Mouse (Mus musculus) MEL (cell line): ENCODE results near the gene Ube2z. TPM values are rescaled to one million over a fixed set of nuclear protein-coding genes. Genes with fewer than 3 reads are reported as not detected.
A peak's percentile ranks its signal among the peaks of the same experiment; 100 is the strongest.

Experiments
- DNase-seq: peaks from one replicate; pipeline ENCODE4 v3.0.0; 2011; ENCODE audit warnings: low read depth, low spot score
- H3K27ac ChIP-seq: 2 replicates; pipeline ENCODE4 v1.5.1; 2012; ENCODE audit warnings: low read depth, mild to moderate bottlenecking, control low read depth, low read length, moderate library complexity; ENCODE audit not compliant: control insufficient read depth
- H3K27me3 ChIP-seq, 2 experiments: fragments of 150-350 bp in 1 of 2; sonication (generic) in 1 of 2; 2 replicates each; pipeline ENCODE4 v1.6.1; 2012; ENCODE audit warnings: low read length in 2 of 2, mild to moderate bottlenecking in 2 of 2, improper control_type of control experiment in 1 of 2, moderate library complexity in 1 of 2; ENCODE audit not compliant: insufficient read depth in 2 of 2, control insufficient read depth in 1 of 2
- H3K36me3 ChIP-seq, 2 experiments: 2 replicates each; pipeline ENCODE4 v1.6.1; 2012 to 2014; ENCODE audit warnings: low read length in 2 of 2, improper control_type of control experiment in 1 of 2, inconsistent platforms in 1 of 2, mild to moderate bottlenecking in 1 of 2; ENCODE audit not compliant: insufficient read depth in 2 of 2, control insufficient read depth in 1 of 2
- H3K4me1 ChIP-seq, 2 experiments: fragments of 150-350 bp in 1 of 2; sonication (generic) in 1 of 2; 2 replicates each; pipeline ENCODE4 v1.6.1; 2012; ENCODE audit warnings: low read length in 2 of 2, improper control_type of control experiment in 1 of 2, mild to moderate bottlenecking in 1 of 2; ENCODE audit not compliant: insufficient read depth in 2 of 2, control insufficient read depth in 1 of 2
- H3K4me3 ChIP-seq, 2 experiments: fragments of 150-350 bp in 1 of 2; sonication (generic) in 1 of 2; 2 replicates each; pipeline ENCODE4 v1.5.1; 2012; ENCODE audit warnings: low read depth in 2 of 2, low read length in 2 of 2, mild to moderate bottlenecking in 2 of 2, moderate library complexity in 2 of 2, control low read depth in 1 of 2, improper control_type of control experiment in 1 of 2; ENCODE audit not compliant: control insufficient read depth in 1 of 2, insufficient read depth in 1 of 2
- H3K79me2 ChIP-seq: 2 replicates; pipeline ENCODE4 v1.6.1; 2012; ENCODE audit warnings: mild to moderate bottlenecking, low read length, moderate library complexity; ENCODE audit not compliant: control insufficient read depth, poor library complexity, insufficient read depth
- H3K9ac ChIP-seq: 2 replicates; pipeline ENCODE4 v1.6.1; 2012; ENCODE audit warnings: low read depth, mild to moderate bottlenecking, control low read depth, low read length, moderate library complexity; ENCODE audit not compliant: control insufficient read depth, poor library complexity, severe bottlenecking
- H3K9me3 ChIP-seq: fragments of 150-350 bp; sonication (generic); replicated peaks from 2 replicates; pipeline ENCODE4 v1.6.1; 2012; ENCODE audit warnings: mild to moderate bottlenecking, low read length, improper control_type of control experiment, moderate library complexity; ENCODE audit not compliant: insufficient read depth
- CHD2 ChIP-seq: IDR thresholded peaks from 2 replicates; pipeline ENCODE4 v1.6.1; 2011; ENCODE audit warnings: low read length, improper control_type of control experiment
- E2F4 ChIP-seq: IDR thresholded peaks from 2 replicates; pipeline ENCODE4 v1.6.1; 2011; ENCODE audit warnings: low read depth, low read length, improper control_type of control experiment, borderline replicate concordance
- EP300 ChIP-seq, 2 experiments: IDR thresholded peaks; 2 replicates each; pipeline ENCODE4 v1.6.1; 2011; ENCODE audit warnings: improper control_type of control experiment in 2 of 2, low read length in 2 of 2, low read depth in 1 of 2, mild to moderate bottlenecking in 1 of 2
- ETS1 ChIP-seq: IDR thresholded peaks from 2 replicates; pipeline ENCODE4 v1.6.1; 2012; ENCODE audit warnings: low read depth, mild to moderate bottlenecking, inconsistent platforms, low read length, improper control_type of control experiment, moderate library complexity
- GABPA ChIP-seq: IDR thresholded peaks from 2 replicates; pipeline ENCODE4 v1.6.1; 2012; ENCODE audit warnings: low read depth, mild to moderate bottlenecking, inconsistent platforms, low read length, improper control_type of control experiment, moderate library complexity
- GATA1 ChIP-seq: IDR thresholded peaks from 2 replicates; pipeline ENCODE4 v1.6.1; 2011; ENCODE audit warnings: low read depth, low read length, improper control_type of control experiment
- JUND ChIP-seq: IDR thresholded peaks from 2 replicates; pipeline ENCODE4 v1.6.1; 2011; ENCODE audit warnings: low read depth, mild to moderate bottlenecking, improper control_type of control experiment, low read length
- KAT2A ChIP-seq: conservative IDR thresholded peaks from 2 replicates; pipeline ENCODE4 v1.6.1; 2012; ENCODE audit warnings: low read depth, low read length, improper control_type of control experiment, inconsistent platforms
- MAX ChIP-seq: IDR thresholded peaks from 2 replicates; pipeline ENCODE4 v1.6.1; 2011; ENCODE audit warnings: low read length, improper control_type of control experiment
- MEF2A ChIP-seq: IDR thresholded peaks from 2 replicates; pipeline ENCODE4 v1.6.1; 2014; ENCODE audit warnings: low read depth, mild to moderate bottlenecking, inconsistent platforms, low read length, improper control_type of control experiment; ENCODE audit not compliant: poor library complexity, insufficient replicate concordance, severe bottlenecking; ENCODE audit errors: extremely low read depth
- MYB ChIP-seq: IDR thresholded peaks from 2 replicates; pipeline ENCODE4 v1.6.1; 2011; ENCODE audit warnings: mild to moderate bottlenecking, low read depth, low read length, improper control_type of control experiment
- MYC ChIP-seq: IDR thresholded peaks from 2 replicates; pipeline ENCODE4 v1.6.1; 2011; ENCODE audit warnings: low read depth, mild to moderate bottlenecking, low read length, improper control_type of control experiment, moderate library complexity
- NRF1 ChIP-seq: IDR thresholded peaks from 2 replicates; pipeline ENCODE4 v1.6.1; 2014; ENCODE audit warnings: low read depth, mild to moderate bottlenecking, inconsistent platforms, low read length, improper control_type of control experiment, moderate library complexity; ENCODE audit not compliant: poor library complexity, insufficient read depth, severe bottlenecking
- POLR2A ChIP-seq, 2 experiments: IDR thresholded peaks; 2 replicates each; pipeline ENCODE4 v1.6.1; 2011 to 2012; ENCODE audit warnings: low read length in 2 of 2, mild to moderate bottlenecking in 2 of 2, control low read depth in 1 of 2, improper control_type of control experiment in 1 of 2, low read depth in 1 of 2, moderate library complexity in 1 of 2; ENCODE audit not compliant: control insufficient read depth in 1 of 2, insufficient read depth in 1 of 2, poor library complexity in 1 of 2
- RAD21 ChIP-seq: IDR thresholded peaks from 2 replicates; pipeline ENCODE4 v1.6.1; 2011; ENCODE audit warnings: mild to moderate bottlenecking, low read depth, low read length, improper control_type of control experiment
- RCOR1 ChIP-seq: IDR thresholded peaks from 2 replicates; pipeline ENCODE4 v1.6.1; 2012; ENCODE audit warnings: low read depth, mild to moderate bottlenecking, inconsistent platforms, low read length, improper control_type of control experiment
- SIN3A ChIP-seq: IDR thresholded peaks from 2 replicates; pipeline ENCODE4 v1.6.1; 2012; ENCODE audit warnings: low read length, improper control_type of control experiment, inconsistent platforms
- TAL1 ChIP-seq: IDR thresholded peaks from 2 replicates; pipeline ENCODE4 v1.6.1; 2012; ENCODE audit warnings: mild to moderate bottlenecking, inconsistent platforms, low read length, moderate library complexity, mixed read lengths
- TBP ChIP-seq: IDR thresholded peaks from 2 replicates; pipeline ENCODE4 v1.8.0; 2011; ENCODE audit warnings: low read depth, low read length, improper control_type of control experiment
- TCF12 ChIP-seq: IDR thresholded peaks from 2 replicates; pipeline ENCODE4 v1.6.1; 2014; ENCODE audit warnings: low read depth, mild to moderate bottlenecking, inconsistent platforms, low read length, improper control_type of control experiment, moderate library complexity
- UBTF ChIP-seq: IDR thresholded peaks from 2 replicates; pipeline ENCODE4 v1.6.1; 2012; ENCODE audit warnings: low read depth, mild to moderate bottlenecking, inconsistent platforms, low read length, improper control_type of control experiment, moderate library complexity, borderline replicate concordance; ENCODE audit not compliant: insufficient read depth
- USF1 ChIP-seq: IDR thresholded peaks from 2 replicates; pipeline ENCODE4 v1.6.1; 2014; ENCODE audit warnings: low read depth, mild to moderate bottlenecking, inconsistent platforms, low read length, improper control_type of control experiment, moderate library complexity
- ZC3H11A ChIP-seq: IDR thresholded peaks from 2 replicates; pipeline ENCODE4 v1.6.1; 2012; ENCODE audit warnings: low read depth, mild to moderate bottlenecking, inconsistent platforms, low read length, improper control_type of control experiment
- ZKSCAN1 ChIP-seq: IDR thresholded peaks from 2 replicates; pipeline ENCODE4 v1.6.1; 2012; ENCODE audit warnings: low read depth, mild to moderate bottlenecking, inconsistent platforms, low read length, improper control_type of control experiment, moderate library complexity
- ZMIZ1 ChIP-seq: IDR thresholded peaks from 2 replicates; pipeline ENCODE4 v1.6.1; 2012; ENCODE audit warnings: low read depth, mild to moderate bottlenecking, inconsistent platforms, low read length, improper control_type of control experiment, moderate library complexity
- polyA plus RNA-seq, 2 experiments: library from polyadenylated mRNA; stranded (reverse) in 1 of 2; unstranded in 1 of 2; fragments of >175 nt in 1 of 2; fragments of >200 nt in 1 of 2; gene quantifications; 2 replicates each; pipeline versions ENCODE4 v1.2.1 to v1.2.4; 2012; ENCODE audit warnings: low replicate concordance in 2 of 2, low read depth in 1 of 2; ENCODE audit not compliant: insufficient read length in 2 of 2, insufficient read depth in 1 of 2, missing spikeins in 1 of 2
- total RNA-seq: library from RNA; depleted of rRNA; stranded (reverse); fragments of 300-350 nt; gene quantifications from 2 replicates; pipeline ENCODE4 v1.2.3, GENCODE M21; 2012

Gene Ube2z
- total and polyA plus RNA-seq, 3 experiments, result 56.8 to 58.5 TPM; not detected in 1

DNA sequence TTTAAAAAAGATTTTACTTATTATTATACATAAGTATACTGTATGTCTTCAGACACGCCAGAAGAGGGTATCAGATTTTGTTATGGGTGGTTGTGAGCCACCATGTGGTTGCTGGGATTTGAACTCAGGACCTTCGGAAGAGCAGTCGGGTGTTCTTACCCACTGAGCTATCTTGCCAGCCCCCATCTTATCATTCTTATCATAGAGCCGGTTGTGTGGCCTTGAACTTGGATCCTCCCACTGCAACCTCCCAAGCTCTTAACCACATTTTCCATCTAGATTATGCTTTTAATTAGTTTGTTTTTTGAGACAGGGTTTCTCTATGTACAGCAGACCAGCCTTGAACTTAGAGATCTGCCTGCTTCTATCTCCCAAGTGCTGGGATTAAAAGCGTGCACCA lies 27.7 kb downstream of the Ube2z start:
- DNase-seq, result no peak
- H3K9me3 ChIP-seq, result no peaks in the 10 kb centered on the region
- peaks cover 6 to 26% of the 10 kb centered on the region in 2 experiments for H3K36me3 ChIP-seq
- peaks cover 16% of the 10 kb centered on the region for H3K79me2 ChIP-seq
- no peak overlapping the region for H3K27ac ChIP-seq
- H3K4me1 ChIP-seq, result peaks cover 9 to 29% of the 10 kb centered on the region in 2 experiments
- no peaks in the 10 kb centered on the region for H3K27me3 ChIP-seq
- H3K9ac ChIP-seq, result no peak overlapping the region
- no peak overlapping the region for H3K4me3 ChIP-seq
- TF ChIP-seq TBP (peak; percentile 91), GABPA (no peak), ZKSCAN1 (no peak), GATA1 (0 out of 2 replicates have a peak, but pooled peaks have one; percentile 23), ZC3H11A (no peak), TAL1 (no peak)

DNA sequence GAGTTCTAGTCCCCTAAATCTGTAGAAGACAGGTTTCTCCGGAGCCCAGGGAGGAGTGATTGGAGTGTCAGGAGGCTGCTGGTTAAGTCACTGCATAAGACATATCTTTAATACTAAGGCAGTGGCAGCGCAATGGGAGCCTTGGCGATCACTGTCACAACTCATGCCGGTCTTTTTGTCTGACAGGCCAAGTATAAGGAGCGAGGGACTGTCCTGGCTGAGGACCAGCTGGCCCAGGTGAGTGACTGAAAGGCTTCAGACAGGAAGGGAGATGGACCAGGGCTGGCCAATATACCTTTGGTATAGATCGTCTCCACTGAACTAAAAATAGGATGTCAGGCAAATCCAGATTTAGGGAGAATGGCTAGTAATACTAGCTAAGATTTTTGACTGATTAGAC lies 30.1 kb downstream of the Ube2z start:
- TF ChIP-seq JUND (no peak), GATA1 (no peak), POLR2A (IDR thresholded peaks at IDR 0.05; ENCODE audit: control insufficient read depth in 1 of 2, insufficient read depth in 1 of 2, low read depth in 1 of 2, low read length in 2 of 2, poor library complexity in 1 of 2) (no peak), MYB (no peak), TAL1 (no peak), TBP (no peak), ZC3H11A (no peak), NRF1 (no peak), RAD21 (no peak), GABPA (no peak), SIN3A (no peak)
- Histone ChIP-seq H3K4me1 (peaks cover 9 to 29% of the 10 kb centered on the region in 2 experiments), H3K27ac (no peak overlapping the region), H3K9ac (peak overlapping the region; percentile 70), H3K27me3 (no peaks in the 10 kb centered on the region), H3K4me3 (peak overlapping the region; percentile 75 to 76), H3K79me2 (peaks cover 16% of the 10 kb centered on the region), H3K9me3 (no peaks in the 10 kb centered on the region), H3K36me3 (peaks cover 6 to 26% of the 10 kb centered on the region in 2 experiments)
- DNase-seq, result no peak

DNA sequence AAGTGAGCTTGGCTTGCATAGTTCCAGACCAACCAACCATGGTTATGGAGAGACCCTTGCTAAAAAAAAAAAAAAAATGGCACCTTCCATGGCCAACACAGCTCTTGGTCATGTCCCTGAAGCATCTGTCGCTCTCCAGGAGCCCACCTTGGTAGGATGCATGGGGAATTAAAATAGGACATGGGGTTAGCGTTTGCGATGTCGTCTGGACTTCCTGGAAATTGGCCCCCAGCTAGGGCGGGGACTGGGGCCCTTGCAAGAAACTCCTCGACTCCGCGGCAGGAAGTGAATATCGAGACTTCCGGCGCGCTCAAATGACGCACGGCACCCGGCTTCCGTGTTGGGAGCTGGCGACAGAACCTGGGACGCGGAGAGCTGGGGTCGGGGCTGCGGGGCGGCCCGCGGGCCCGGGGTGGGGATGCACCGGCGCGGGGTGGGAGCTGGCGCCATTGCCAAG lies 30.6 kb downstream of the Ube2z start, which contains the start of gene Snf8:
Snf8 (plus strand) TSS at position 290 of the 457 bp plus-strand sequence.
- Histone ChIP-seq H3K9ac (peak within 1 kb of the TSS; percentile 83), H3K9me3 (no peaks in the 10 kb centered on the region), H3K36me3 (peaks cover 6 to 26% of the 10 kb centered on the region in 2 experiments), H3K27me3 (no peaks in the 10 kb centered on the region), H3K27ac (peak within 1 kb of the TSS; percentile 86), H3K4me3 (peak within 1 kb of the TSS; percentile 75 to 76), H3K79me2 (peaks cover 16% of the 10 kb centered on the region), H3K4me1 (peaks cover 9 to 30% of the 10 kb centered on the region in 2 experiments)
- DNase-seq, result peak; percentile 99
- no peak for TF ChIP-seq TAL1
- no peak for TF ChIP-seq ZC3H11A
- TF ChIP-seq CHD2, result no peak
- 0 out of 2 replicates have a peak, but pooled peaks have one; percentile 42 for TF ChIP-seq ETS1
- TF ChIP-seq UBTF, result no peak
- TF ChIP-seq TCF12, result peak; percentile 63; the same call in 1 of the 2 replicates
- TF ChIP-seq ZMIZ1, result peak; percentile 88
- TF ChIP-seq MYC, result 0 out of 2 replicates have a peak, but pooled peaks have one; percentile 45
- no peak for TF ChIP-seq NRF1
- TF ChIP-seq KAT2A, result peak; percentile 75; the same call in 1 of the 2 replicates
- no peak for TF ChIP-seq E2F4
- no peak for TF ChIP-seq RCOR1
- TF ChIP-seq MYB, result no peak
- no peak for TF ChIP-seq MEF2A
- peak; percentile 20; the same call in 1 of the 2 replicates for TF ChIP-seq MAX
- no peak for TF ChIP-seq USF1
- no peak for TF ChIP-seq EP300 (IDR thresholded peaks at IDR 0.05; ENCODE audit: low read depth in 1 of 2, low read length in 2 of 2)
